Mouse (Mus musculus) hindbrain, embryonic 12.5 days (tissue): ENCODE measurements at regions not wholly inside any gene's neighbourhood (a gene's known extent, or its start where the extent isn't known, plus 50 kb on each side); places are given as distances from the start of the nearest gene placed in this dataset.
"Not testable (repeated sequence)": the region's sequence is repeated elsewhere in the genome, so short reads cannot be mapped to it uniquely, and the experiment has no call there.

Source experiments
- ATAC-seq: fragments of 200-750 bp; cut with Nextera tagmentation; 2 replicates; pipeline ENCODE4 v1.8.0; 2017; ENCODE audit warnings: moderate TSS enrichment; ENCODE audit not compliant: low FRiP score
- H3K27ac ChIP-seq: fragments of 300-500 bp; sonication (generic); 2 replicates; pipeline ENCODE4 v1.5.1; 2016; ENCODE audit warnings: mild to moderate bottlenecking
- H3K27me3 ChIP-seq: fragments of 300-500 bp; sonication (generic); 2 replicates; pipeline ENCODE4 v1.6.1; 2016; ENCODE audit warnings: mild to moderate bottlenecking
- H3K36me3 ChIP-seq: fragments of 300-500 bp; sonication (generic); 2 replicates; pipeline ENCODE4 v1.6.1; 2016; ENCODE audit warnings: mild to moderate bottlenecking
- H3K4me1 ChIP-seq: fragments of 300-500 bp; sonication (generic); 2 replicates; pipeline ENCODE4 v1.6.1; 2016
- H3K4me2 ChIP-seq: fragments of 300-500 bp; sonication (generic); replicated peaks from 2 replicates; pipeline ENCODE4 v1.6.1; 2016; ENCODE audit warnings: mild to moderate bottlenecking
- H3K4me3 ChIP-seq: fragments of 300-500 bp; sonication (generic); 2 replicates; pipeline ENCODE4 v1.5.1; 2016; ENCODE audit warnings: mild to moderate bottlenecking
- H3K9ac ChIP-seq: fragments of 300-500 bp; sonication (generic); 2 replicates; pipeline ENCODE4 v1.6.1; 2016; ENCODE audit warnings: mild to moderate bottlenecking, moderate library complexity
- H3K9me3 ChIP-seq: fragments of 300-500 bp; sonication (generic); replicated peaks from 2 replicates; pipeline ENCODE4 v1.6.1; 2016; ENCODE audit warnings: mild to moderate bottlenecking
- WGBS: fragments of 180-500 bp; shearing (Covaris S2); methylation state at CpG from one replicate; pipeline ENCODE4 v1.1.7; 2016; 5-methylcytosine and 5-hydroxymethylcytosine counted together

- not testable (repeated sequence) for ATAC-seq
- WGBS = 87% methylated on average over 3 of the region's 3 CpGs
Measured at GRCm38 (mm10) chr17:62111703-62112102, 769.4 kb downstream of the Efna5 start.

GRCm38 (mm10) chr17:62109052-62109451, 772.1 kb downstream of the Efna5 start:
- H3K36me3 ChIP-seq = no peaks in the 10 kb centered on the region
- no peaks in the 10 kb centered on the region for H3K9me3 ChIP-seq
- no peak overlapping the region for H3K27ac ChIP-seq
- no peak overlapping the region for H3K4me2 ChIP-seq
- no peak for ATAC-seq
- H3K27me3 ChIP-seq = no peaks in the 10 kb centered on the region
- H3K4me1 ChIP-seq = no peaks in the 10 kb centered on the region
- no peak overlapping the region for H3K4me3 ChIP-seq
- H3K9ac ChIP-seq = no peak overlapping the region

More at GRCm38 (mm10) chr17:62111703-62112102, 769.4 kb downstream of the Efna5 start:
- not testable (repeated sequence) for H3K4me2 ChIP-seq, H3K4me3 ChIP-seq, H3K9ac ChIP-seq, H3K27me3 ChIP-seq, H3K27ac ChIP-seq, H3K9me3 ChIP-seq, H3K36me3 ChIP-seq, H3K4me1 ChIP-seq

GRCm38 (mm10) chr17:62083281-62083680, 797.8 kb downstream of the Efna5 start:
- no peaks in the 10 kb centered on the region for H3K36me3 ChIP-seq
- H3K4me1 ChIP-seq = no peaks in the 10 kb centered on the region
- ATAC-seq = no peak
- no peaks in the 10 kb centered on the region for H3K9me3 ChIP-seq
- H3K4me2 ChIP-seq = no peak overlapping the region
- no peak overlapping the region for H3K9ac ChIP-seq
- H3K4me3 ChIP-seq = no peak overlapping the region
- 68% methylated on average over 4 of the region's 4 CpGs for WGBS
- no peak overlapping the region for H3K27ac ChIP-seq
- no peaks in the 10 kb centered on the region for H3K27me3 ChIP-seq

GRCm38 (mm10) chr17:62077604-62078003, 803.5 kb downstream of the Efna5 start:
- 78% methylated on average over 7 of the region's 7 CpGs for WGBS
- Histone ChIP-seq H3K9ac (no peak overlapping the region), H3K4me1 (no peaks in the 10 kb centered on the region), H3K36me3 (no peaks in the 10 kb centered on the region), H3K4me3 (no peak overlapping the region), H3K27ac (no peak overlapping the region), H3K27me3 (no peaks in the 10 kb centered on the region), H3K9me3 (no peaks in the 10 kb centered on the region), H3K4me2 (no peak overlapping the region)
- no peak for ATAC-seq

- no peaks in the 10 kb centered on the region for H3K4me1 ChIP-seq
Measured at GRCm38 (mm10) chr17:62064939-62065338, 816.2 kb downstream of the Efna5 start.

GRCm38 (mm10) chr17:62058016-62058415, 823.1 kb downstream of the Efna5 start:
- no peak overlapping the region for H3K4me2 ChIP-seq
- H3K9me3 ChIP-seq = no peaks in the 10 kb centered on the region
- H3K4me3 ChIP-seq = no peak overlapping the region
- 62% methylated on average over 3 of the region's 3 CpGs for WGBS
- H3K27me3 ChIP-seq = no peaks in the 10 kb centered on the region
- H3K9ac ChIP-seq = no peak overlapping the region
- ATAC-seq = no peak
- no peaks in the 10 kb centered on the region for H3K4me1 ChIP-seq
- no peaks in the 10 kb centered on the region for H3K36me3 ChIP-seq
- no peak overlapping the region for H3K27ac ChIP-seq

More at GRCm38 (mm10) chr17:62064939-62065338, 816.2 kb downstream of the Efna5 start:
- WGBS = 93% methylated on average over 1 of the region's 1 CpGs
- Histone ChIP-seq H3K9ac (no peak overlapping the region), H3K4me3 (no peak overlapping the region), H3K9me3 (no peaks in the 10 kb centered on the region), H3K36me3 (no peaks in the 10 kb centered on the region), H3K27me3 (no peaks in the 10 kb centered on the region), H3K27ac (no peak overlapping the region), H3K4me2 (no peak overlapping the region)
- ATAC-seq = no peak

- Histone ChIP-seq H3K4me2 (no peak overlapping the region), H3K4me3 (no peak overlapping the region), H3K4me1 (no peaks in the 10 kb centered on the region), H3K36me3 (no peaks in the 10 kb centered on the region), H3K27me3 (no peaks in the 10 kb centered on the region), H3K9me3 (no peaks in the 10 kb centered on the region), H3K9ac (no peak overlapping the region), H3K27ac (no peak overlapping the region)
- no peak for ATAC-seq
- 69% methylated on average over 6 of the region's 6 CpGs for WGBS
Measured at GRCm38 (mm10) chr17:62054801-62055200, 826.3 kb downstream of the Efna5 start.

GRCm38 (mm10) chr17:62048989-62049388, 832.1 kb downstream of the Efna5 start:
- no peaks in the 10 kb centered on the region for H3K36me3 ChIP-seq
- no peak overlapping the region for H3K4me2 ChIP-seq
- no peak overlapping the region for H3K9ac ChIP-seq
- H3K27me3 ChIP-seq = no peaks in the 10 kb centered on the region
- 67% methylated on average over 3 of the region's 3 CpGs for WGBS
- H3K9me3 ChIP-seq = no peaks in the 10 kb centered on the region
- H3K4me1 ChIP-seq = no peaks in the 10 kb centered on the region
- no peak overlapping the region for H3K27ac ChIP-seq
- ATAC-seq = no peak
- no peak overlapping the region for H3K4me3 ChIP-seq

- WGBS = 86% methylated on average over 1 of the region's 1 CpGs
- Histone ChIP-seq H3K4me2 (no peak overlapping the region), H3K27ac (no peak overlapping the region)
Measured at GRCm38 (mm10) chr17:62030614-62031013, 850.5 kb downstream of the Efna5 start.

More at GRCm38 (mm10) chr17:62030614-62031013, 850.5 kb downstream of the Efna5 start:
- no peaks in the 10 kb centered on the region for H3K27me3 ChIP-seq
- no peak overlapping the region for H3K9ac ChIP-seq
- ATAC-seq = no peak
- no peaks in the 10 kb centered on the region for H3K9me3 ChIP-seq
- H3K4me1 ChIP-seq = no peaks in the 10 kb centered on the region
- no peak overlapping the region for H3K4me3 ChIP-seq
- H3K36me3 ChIP-seq = no peaks in the 10 kb centered on the region
